Mouse (Mus musculus) embryonic facial prominence, embryonic 14.5 days (tissue): ENCODE data around the gene Kcnc3. TPM values are rescaled to one million over a fixed set of nuclear protein-coding genes. Genes with fewer than 3 reads are reported as not detected.

ENCODE experiments used
- ATAC-seq: fragments of 200-750 bp; cut with Nextera tagmentation; 2 replicates; pipeline ENCODE4 v1.8.0; 2017; ENCODE audit warnings: low read depth, moderate number of reproducible peaks, moderate TSS enrichment
- DNase-seq: peaks from one replicate; pipeline ENCODE4 v3.0.0-alpha.2; 2015; ENCODE audit warnings: low spot score
- H3K27ac ChIP-seq: fragments of 300-500 bp; sonication (generic); replicated peaks from 2 replicates; pipeline ENCODE4 v1.5.1; 2014; ENCODE audit warnings: low read depth, mild to moderate bottlenecking, low read length, moderate library complexity
- H3K27me3 ChIP-seq: fragments of 300-500 bp; sonication (generic); replicated peaks from 2 replicates; pipeline ENCODE4 v1.6.1; 2014; ENCODE audit warnings: low read length; ENCODE audit not compliant: control insufficient read depth, insufficient read depth
- H3K36me3 ChIP-seq: fragments of 300-500 bp; sonication (generic); 2 replicates; pipeline ENCODE4 v1.6.1; 2014; ENCODE audit warnings: low read length, mixed read lengths; ENCODE audit not compliant: control insufficient read depth, insufficient read depth
- H3K4me1 ChIP-seq: fragments of 300-500 bp; sonication (generic); 2 replicates; pipeline ENCODE4 v1.6.1; 2014; ENCODE audit warnings: antibody characterized with exemption, low read length; ENCODE audit not compliant: control insufficient read depth, insufficient read depth
- H3K4me2 ChIP-seq: fragments of 300-500 bp; sonication (generic); 2 replicates; pipeline ENCODE4 v1.6.1; 2014; ENCODE audit warnings: low read depth, mild to moderate bottlenecking, low read length, moderate library complexity, mixed read lengths
- H3K4me3 ChIP-seq: fragments of 300-500 bp; sonication (generic); 2 replicates; pipeline ENCODE4 v1.5.1; 2014; ENCODE audit warnings: low read depth, mild to moderate bottlenecking, low read length
- H3K9ac ChIP-seq: fragments of 300-500 bp; sonication (generic); 2 replicates; pipeline ENCODE4 v1.6.1; 2014; ENCODE audit warnings: low read depth, mild to moderate bottlenecking, low read length, moderate library complexity, mixed read lengths
- H3K9me3 ChIP-seq: fragments of 300-500 bp; sonication (generic); 2 replicates; pipeline ENCODE4 v1.6.1; 2016; ENCODE audit warnings: low read length; ENCODE audit not compliant: control insufficient read depth
- WGBS: fragments of 180-500 bp; shearing (Covaris S2); extraction: QIAGEN DNeasy Blood & Tissue Kit; methylation state at CpG from one replicate; pipeline ENCODE4 v1.1.7; 2014; 5-methylcytosine and 5-hydroxymethylcytosine counted together
- polyA plus RNA-seq: library from polyadenylated mRNA; unstranded; fragments of >200 nt; fragmentation: Nextera tagmentation; extraction: Ambion mirVana; gene quantifications from 2 replicates; pipeline ENCODE4 v1.2.1, GENCODE M21; 2014

The Kcnc3 gene
- 0.49 and 0.67 TPM in 2 replicates for polyA plus RNA-seq

GRCm38 (mm10) chr7:44590402-44591347, at the start of gene Kcnc3:
Kcnc3 (plus strand) TSS chr7:44590664.
- peaks cover 27% of the 10 kb centered on the region for H3K4me1 ChIP-seq
- under 1% methylated on average over 55 of the region's 80 CpGs for WGBS
- peak within 1 kb of the TSS; percentile 61 for H3K9ac ChIP-seq
- no peaks in the 10 kb centered on the region for H3K36me3 ChIP-seq
- peak within 1 kb of the TSS; percentile 62 for H3K4me3 ChIP-seq
- H3K4me2 ChIP-seq = peak within 1 kb of the TSS; percentile 98
- peak; percentile 97 for DNase-seq
- no peak within 1 kb of the TSS for H3K27ac ChIP-seq
- no peaks in the 10 kb centered on the region for H3K9me3 ChIP-seq
- ATAC-seq = peak; percentile 95
- H3K27me3 ChIP-seq = peaks cover 69% of the 10 kb centered on the region

DNA sequence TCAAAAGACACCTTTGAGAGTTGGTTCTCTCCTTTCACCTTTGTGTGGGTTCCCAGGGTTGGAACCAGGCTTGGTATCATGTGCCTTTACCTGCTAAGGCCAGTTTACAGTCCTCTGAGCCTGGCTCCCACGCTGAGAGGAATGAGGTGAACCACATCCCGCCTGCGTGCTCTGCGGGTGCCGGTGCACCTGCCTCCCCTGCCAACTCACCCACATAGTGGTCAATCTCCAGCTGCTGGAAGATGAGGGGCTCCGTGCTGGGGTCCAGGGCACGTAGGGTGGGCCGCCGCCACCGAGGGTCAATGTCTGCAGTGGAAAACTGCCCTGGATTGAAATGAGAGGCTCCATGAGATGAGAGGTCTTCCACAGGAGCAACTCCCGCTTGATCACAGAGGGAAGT, 47.9 kb upstream of the Kcnc3 start:
- ATAC-seq (no peak), DNase-seq (no peak)
- Histone ChIP-seq H3K36me3 (peaks cover 57% of the 10 kb centered on the region), H3K4me1 (peaks cover 7% of the 10 kb centered on the region), H3K4me3 (no peak overlapping the region), H3K9ac (no peak overlapping the region), H3K27ac (no peak overlapping the region), H3K9me3 (no peaks in the 10 kb centered on the region), H3K27me3 (no peaks in the 10 kb centered on the region), H3K4me2 (no peak overlapping the region)
- WGBS = 96% methylated on average over 11 of the region's 11 CpGs

DNA sequence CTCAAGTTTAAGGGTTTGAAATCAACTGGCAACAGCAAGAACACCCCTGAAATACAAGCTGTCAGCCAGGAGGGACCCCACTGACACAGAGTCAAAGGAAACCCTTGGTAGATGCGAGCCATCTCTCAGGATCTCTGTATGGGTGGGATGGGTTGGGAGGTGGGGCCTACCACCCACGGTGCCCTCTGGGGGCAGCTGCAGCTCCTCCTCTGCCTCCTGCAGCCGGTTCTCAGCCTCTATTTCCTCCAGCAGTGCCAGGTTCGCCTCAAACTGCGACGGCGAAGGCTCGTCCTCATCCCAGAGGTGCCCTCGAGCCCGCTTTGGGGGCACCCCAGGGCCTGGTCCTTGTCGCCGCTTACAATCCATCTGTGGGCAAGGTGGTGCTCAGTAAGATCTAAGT, 47.4 kb upstream of the Kcnc3 start:
- H3K9ac ChIP-seq = 0 out of 2 replicates have a peak overlapping the region, but pooled peaks have one; percentile 38
- ATAC-seq (no peak), DNase-seq (no peak)
- no peak overlapping the region for H3K27ac ChIP-seq
- H3K4me2 ChIP-seq = no peak overlapping the region
- WGBS = 81% methylated on average over 11 of the region's 12 CpGs
- H3K36me3 ChIP-seq = peaks cover 52% of the 10 kb centered on the region
- no peaks in the 10 kb centered on the region for H3K9me3 ChIP-seq
- peaks cover 12% of the 10 kb centered on the region for H3K4me1 ChIP-seq
- no peaks in the 10 kb centered on the region for H3K27me3 ChIP-seq
- no peak overlapping the region for H3K4me3 ChIP-seq

DNA sequence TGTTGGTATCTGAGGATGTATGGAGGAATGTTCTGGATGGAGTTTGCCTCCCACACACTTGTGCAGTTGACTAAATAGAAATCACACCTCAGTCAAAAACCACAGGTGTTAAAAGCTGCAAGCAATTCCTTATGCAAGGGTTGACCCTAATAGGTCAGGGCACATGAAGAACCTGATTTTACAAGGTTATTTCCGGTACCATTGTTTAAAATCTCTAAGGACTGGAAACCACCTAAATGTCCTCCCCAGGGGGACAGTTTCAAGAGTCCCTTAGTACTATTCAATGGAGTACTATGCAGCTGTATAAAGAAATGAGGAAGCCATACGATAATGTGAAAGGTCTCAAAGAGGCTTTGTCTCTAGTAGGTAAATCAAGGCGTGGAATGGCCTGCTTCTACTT, 44.2 kb upstream of the Kcnc3 start:
- DNase-seq (no peak), ATAC-seq (no peak)
- no peak overlapping the region for H3K9ac ChIP-seq
- no peaks in the 10 kb centered on the region for H3K27me3 ChIP-seq
- 97% methylated on average over 3 of the region's 3 CpGs for WGBS
- H3K27ac ChIP-seq = no peak overlapping the region
- no peak overlapping the region for H3K4me2 ChIP-seq
- H3K9me3 ChIP-seq = no peaks in the 10 kb centered on the region
- no peak overlapping the region for H3K4me3 ChIP-seq
- H3K36me3 ChIP-seq = peaks cover 41% of the 10 kb centered on the region
- peaks cover 13% of the 10 kb centered on the region for H3K4me1 ChIP-seq

DNA sequence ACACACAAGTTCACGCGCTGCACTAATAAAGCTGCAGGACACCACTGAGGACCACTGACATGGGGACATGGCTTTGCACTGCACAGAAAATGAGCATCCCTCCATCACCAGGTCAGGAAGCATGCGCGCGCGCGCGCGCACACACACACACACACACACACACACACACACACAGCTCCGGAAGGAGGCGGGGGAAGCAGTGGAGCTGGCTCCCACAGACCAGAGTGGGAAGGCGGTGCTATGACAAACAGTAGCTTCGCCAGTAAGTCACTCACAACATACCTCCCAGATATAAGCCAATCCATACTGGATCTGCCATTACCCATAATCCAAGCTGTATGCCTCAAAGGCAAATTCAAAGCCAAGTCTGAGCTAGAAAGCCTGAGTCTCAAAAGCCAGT, 43.4 kb upstream of the Kcnc3 start:
- Histone ChIP-seq H3K4me3 (peak overlapping the region; percentile 70; the same call in 1 of the 2 replicates), H3K9ac (peak overlapping the region; percentile 71; the same call in 1 of the 2 replicates), H3K27me3 (no peaks in the 10 kb centered on the region), H3K36me3 (peaks cover 41% of the 10 kb centered on the region), H3K27ac (no peak overlapping the region), H3K4me1 (peaks cover 13% of the 10 kb centered on the region), H3K9me3 (no peaks in the 10 kb centered on the region), H3K4me2 (peak overlapping the region; percentile 72)
- no peak for ATAC-seq
- no peak for DNase-seq
- 95% methylated on average over 13 of the region's 13 CpGs for WGBS

DNA sequence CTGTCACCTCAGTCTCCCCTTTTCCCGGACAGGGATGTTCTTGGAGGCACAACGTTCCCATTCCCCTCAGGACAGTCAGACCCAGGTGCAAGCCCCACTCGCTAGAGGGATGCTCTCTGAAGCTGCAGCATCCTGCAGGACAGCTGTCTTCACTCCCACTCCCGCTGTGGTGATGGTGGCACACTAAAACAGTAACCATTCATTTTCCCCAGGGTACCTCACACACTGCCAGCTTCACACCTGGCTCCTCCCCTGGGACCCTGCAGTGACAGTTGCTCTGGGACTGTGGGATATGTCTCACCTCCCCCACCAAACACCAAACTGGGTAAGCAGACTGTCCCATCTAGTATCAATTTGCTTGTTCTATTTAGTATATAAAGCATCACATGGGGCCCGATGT, 42.7 kb upstream of the Kcnc3 start:
- peaks cover 38% of the 10 kb centered on the region for H3K36me3 ChIP-seq
- ATAC-seq = no peak
- peak overlapping the region; percentile 72 for H3K4me2 ChIP-seq
- H3K9ac ChIP-seq = peak overlapping the region; percentile 71
- DNase-seq = peak; percentile 30
- no peak overlapping the region for H3K27ac ChIP-seq
- H3K4me3 ChIP-seq = peak overlapping the region; percentile 70
- H3K9me3 ChIP-seq = no peaks in the 10 kb centered on the region
- peaks cover 15% of the 10 kb centered on the region for H3K4me1 ChIP-seq
- no peaks in the 10 kb centered on the region for H3K27me3 ChIP-seq
- WGBS = 20% methylated on average over 5 of the region's 5 CpGs

GRCm38 (mm10) chr7:44548497-44549087, 41.9 kb upstream of the Kcnc3 start, which contains the start of gene Pold1:
Pold1 (minus strand) TSS chr7:44548849.
- peak within 1 kb of the TSS; percentile 71 for H3K9ac ChIP-seq
- no peaks in the 10 kb centered on the region for H3K27me3 ChIP-seq
- peak within 1 kb of the TSS; percentile 72 for H3K4me2 ChIP-seq
- no peaks in the 10 kb centered on the region for H3K9me3 ChIP-seq
- under 1% methylated on average over 43 of the region's 43 CpGs for WGBS
- peaks cover 31% of the 10 kb centered on the region for H3K36me3 ChIP-seq
- ATAC-seq = peak; percentile 95
- H3K4me1 ChIP-seq = peaks cover 20% of the 10 kb centered on the region
- peak within 1 kb of the TSS; percentile 70 for H3K4me3 ChIP-seq
- peak; percentile 100 for DNase-seq
- H3K27ac ChIP-seq = peak within 1 kb of the TSS; percentile 84

DNA sequence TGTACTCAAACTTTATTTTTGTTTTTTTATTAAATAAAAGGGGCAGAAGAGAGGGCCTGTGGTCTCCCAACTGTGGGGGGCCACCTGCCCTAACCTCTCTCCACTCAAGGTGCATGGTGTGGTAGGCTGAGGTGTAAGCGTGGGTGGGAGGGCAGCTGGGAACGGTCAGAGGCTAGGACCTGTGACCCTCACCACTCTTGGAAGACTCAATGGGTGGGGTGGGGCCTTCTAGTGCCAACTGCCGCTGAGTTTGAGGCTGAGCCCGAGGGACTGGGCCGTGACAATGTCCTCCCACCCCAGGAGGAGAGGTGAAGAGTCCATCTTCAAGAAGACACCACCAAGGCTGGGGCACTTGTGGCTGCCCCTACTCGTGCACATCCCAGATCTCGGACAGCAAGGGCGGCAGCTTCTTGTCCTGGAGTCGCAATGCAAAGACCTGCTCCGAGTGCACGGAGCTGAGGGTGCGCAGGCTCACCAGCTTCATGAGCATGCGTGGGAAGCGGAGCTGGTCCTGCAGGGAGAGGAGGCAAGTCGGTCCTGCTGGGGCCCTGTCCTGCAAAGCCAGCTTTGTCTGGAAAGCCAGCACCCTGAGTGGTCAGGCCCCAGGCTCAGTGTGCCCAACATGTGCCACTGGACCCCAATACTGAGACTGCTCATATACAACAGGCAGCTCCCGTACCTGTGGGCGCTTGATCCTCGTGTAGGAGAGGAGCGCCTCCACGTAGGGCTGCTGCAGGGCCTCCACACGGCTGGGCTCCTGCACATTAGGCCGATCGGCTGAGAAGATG, 40.6 kb upstream of the Kcnc3 start:
- Histone ChIP-seq H3K27me3 (no peaks in the 10 kb centered on the region), H3K4me1 (peaks cover 20% of the 10 kb centered on the region), H3K4me2 (no peak overlapping the region), H3K4me3 (no peak overlapping the region), H3K9me3 (no peaks in the 10 kb centered on the region), H3K9ac (no peak overlapping the region), H3K36me3 (peaks cover 31% of the 10 kb centered on the region), H3K27ac (no peak overlapping the region)
- ATAC-seq (no peak), DNase-seq (no peak)
- WGBS = 94% methylated on average over 23 of the region's 23 CpGs
